Mouse (Mus musculus) c-Kit-positive CD71-positive TER-119-positive erythroid progenitor cells, embryonic 14.5 days (primary cell): ENCODE results near the gene Gm17689.

ENCODE experiments used
- DNase-seq: peaks from one replicate; pipeline ENCODE4 v3.0.0-alpha.2; 2013; ENCODE audit warnings: low spot score

The Gm17689 gene

DNA sequence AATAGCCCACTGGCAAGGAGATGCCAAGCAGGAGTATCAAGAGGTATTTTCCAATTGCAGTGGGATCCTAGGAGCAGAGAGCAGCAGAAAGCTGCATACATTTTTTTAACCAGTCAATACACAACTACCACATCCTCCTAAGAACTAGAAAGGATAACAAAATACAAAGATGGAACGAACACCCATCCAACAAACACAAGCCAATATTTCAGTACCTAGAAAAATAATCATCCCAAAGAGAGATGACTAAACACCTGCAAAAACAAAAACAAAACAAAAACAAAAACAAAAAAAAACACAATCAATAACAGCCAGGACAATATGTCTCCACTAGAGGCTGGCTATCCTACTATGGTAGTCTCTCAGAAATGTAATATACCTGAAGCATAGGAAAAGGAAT is at the start of gene Gm17689:
TSS of gene Gm17689 (minus strand) at position 101 of the 400 bp plus-strand sequence.
- no peak for DNase-seq

DNA sequence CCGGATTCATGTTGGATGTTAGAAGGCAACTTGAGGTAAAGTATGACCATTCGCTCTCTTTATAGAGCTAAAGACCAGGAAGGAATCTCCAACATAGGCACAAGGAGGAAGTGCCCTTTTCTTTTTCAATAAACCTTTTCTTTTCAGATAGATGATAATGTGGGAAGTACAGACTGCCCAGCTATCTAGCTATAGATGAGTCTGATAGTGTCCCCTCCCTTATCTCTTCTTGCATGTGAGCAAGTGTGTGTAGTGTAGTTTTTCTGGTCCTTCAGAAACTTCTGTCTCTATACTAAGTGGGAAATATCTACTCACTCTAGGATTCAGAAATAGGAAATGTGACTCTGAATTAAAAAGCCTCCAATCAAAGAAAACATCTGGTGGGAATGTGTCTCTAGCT is 40.6 kb downstream of the Gm17689 start, which contains the start of gene Gm5615:
TSS of gene Gm5615 (minus strand) at position 101 of the 400 bp plus-strand sequence.
- no peak for DNase-seq
